Mouse (Mus musculus): ENCODE measurements around the gene Mpo. TPM values are rescaled to one million over a fixed set of nuclear protein-coding genes. Genes with fewer than 3 reads are reported as not detected.

Mpo gene
- polyA plus RNA-seq, 1 experiment = not detected

- Histone ChIP-seq H3K79me2 (ENCODE audit: control insufficient read depth, insufficient read depth) (no peaks in the 10 kb centered on the region), H3K4me2 (ENCODE audit: low read depth) (peak overlapping the region; percentile 92), H3K36me3 (ENCODE audit: control insufficient read depth, insufficient read depth) (peaks cover 3% of the 10 kb centered on the region), H3ac (ENCODE audit: control insufficient read depth, insufficient read length) (no peak overlapping the region), H3K4me3 (peak overlapping the region; percentile 18), H3K27me3 (ENCODE audit: control insufficient read depth, insufficient read depth, insufficient read length) (no peaks in the 10 kb centered on the region)
- TF ChIP-seq POLR2A (IDR thresholded peaks at IDR 0.05; ENCODE audit: insufficient read length, low read depth) = no peak
- TF ChIP-seq TCF12 (IDR thresholded peaks at IDR 0.05; ENCODE audit: insufficient read depth, poor library complexity, severe bottlenecking) = no peak
- TF ChIP-seq MYOD1 (IDR thresholded peaks at IDR 0.05; ENCODE audit: control insufficient read depth in 1 of 3, insufficient read length in 2 of 3, low read depth in 2 of 3) = no peak
- TF ChIP-seq E2F4 (IDR thresholded peaks at IDR 0.05; ENCODE audit: insufficient read depth) = no peak
- no peak for TF ChIP-seq REST (IDR thresholded peaks at IDR 0.05; ENCODE audit: insufficient read depth, insufficient read length)
- TF ChIP-seq MAX (IDR thresholded peaks at IDR 0.05; ENCODE audit: low read depth) = no peak
- no peak for TF ChIP-seq MYOG (IDR thresholded peaks at IDR 0.05; ENCODE audit: control insufficient read depth in 1 of 3, insufficient read depth in 1 of 3, insufficient read length in 2 of 3, low read depth in 2 of 3)
- TF ChIP-seq TCF3 (IDR thresholded peaks at IDR 0.05; ENCODE audit: insufficient read length, low read depth) = no peak
- TF ChIP-seq USF1 (IDR thresholded peaks at IDR 0.05; ENCODE audit: low read depth) = no peak
- no peak for TF ChIP-seq POLR2AphosphoS2 (IDR thresholded peaks at IDR 0.05; ENCODE audit: insufficient read length, low read depth)
- TF ChIP-seq SRF (IDR thresholded peaks at IDR 0.05; ENCODE audit: control insufficient read depth, insufficient read length, low read depth) = no peak
- no peak for TF ChIP-seq CEBPB (IDR thresholded peaks at IDR 0.05; ENCODE audit: insufficient read depth, poor library complexity, severe bottlenecking)
These were observed 43.3 kb upstream of the Mpo start for GRCm38 (mm10) chr11:87750043-87750421.

- Histone ChIP-seq H3ac (ENCODE audit: control insufficient read depth, insufficient read length) (no peak overlapping the region), H3K79me2 (ENCODE audit: control insufficient read depth, insufficient read depth) (no peaks in the 10 kb centered on the region), H3K4me2 (ENCODE audit: low read depth) (peak overlapping the region; percentile 92), H3K4me3 (no peak overlapping the region), H3K27me3 (ENCODE audit: control insufficient read depth, insufficient read depth, insufficient read length) (no peaks in the 10 kb centered on the region), H3K36me3 (ENCODE audit: control insufficient read depth, insufficient read depth) (peaks cover 3% of the 10 kb centered on the region)
- TF ChIP-seq TCF3 (IDR thresholded peaks at IDR 0.05; ENCODE audit: insufficient read length, low read depth) (no peak), E2F4 (IDR thresholded peaks at IDR 0.05; ENCODE audit: insufficient read depth) (no peak), POLR2A (IDR thresholded peaks at IDR 0.05; ENCODE audit: insufficient read length, low read depth) (no peak), MAX (IDR thresholded peaks at IDR 0.05; ENCODE audit: low read depth) (no peak), SRF (IDR thresholded peaks at IDR 0.05; ENCODE audit: control insufficient read depth, insufficient read length, low read depth) (no peak), USF1 (IDR thresholded peaks at IDR 0.05; ENCODE audit: low read depth) (no peak), MYOD1 (IDR thresholded peaks at IDR 0.05; ENCODE audit: control insufficient read depth in 1 of 3, insufficient read length in 2 of 3, low read depth in 2 of 3) (no peak), CEBPB (IDR thresholded peaks at IDR 0.05; ENCODE audit: insufficient read depth, poor library complexity, severe bottlenecking) (no peak), TCF12 (IDR thresholded peaks at IDR 0.05; ENCODE audit: insufficient read depth, poor library complexity, severe bottlenecking) (no peak), POLR2AphosphoS2 (IDR thresholded peaks at IDR 0.05; ENCODE audit: insufficient read length, low read depth) (no peak), MYOG (IDR thresholded peaks at IDR 0.05; ENCODE audit: control insufficient read depth in 1 of 3, insufficient read depth in 1 of 3, insufficient read length in 2 of 3, low read depth in 2 of 3) (no peak), REST (IDR thresholded peaks at IDR 0.05; ENCODE audit: insufficient read depth, insufficient read length) (no peak)
These were observed 42.9 kb upstream of the Mpo start for GRCm38 (mm10) chr11:87750521-87750920.

- Histone ChIP-seq H3ac (ENCODE audit: control insufficient read depth, insufficient read length) (no peak overlapping the region), H3K36me3 (ENCODE audit: control insufficient read depth, insufficient read depth) (peaks cover 3% of the 10 kb centered on the region), H3K79me2 (ENCODE audit: control insufficient read depth, insufficient read depth) (no peaks in the 10 kb centered on the region), H3K4me3 (no peak overlapping the region), H3K4me2 (ENCODE audit: low read depth) (no peak overlapping the region), H3K27me3 (ENCODE audit: control insufficient read depth, insufficient read depth, insufficient read length) (no peaks in the 10 kb centered on the region)
- no peak for TF ChIP-seq USF1 (IDR thresholded peaks at IDR 0.05; ENCODE audit: low read depth)
- TF ChIP-seq SRF (IDR thresholded peaks at IDR 0.05; ENCODE audit: control insufficient read depth, insufficient read length, low read depth) = no peak
- TF ChIP-seq E2F4 (IDR thresholded peaks at IDR 0.05; ENCODE audit: insufficient read depth) = no peak
- TF ChIP-seq MYOG (IDR thresholded peaks at IDR 0.05; ENCODE audit: control insufficient read depth in 1 of 3, insufficient read depth in 1 of 3, insufficient read length in 2 of 3, low read depth in 2 of 3) = no peak
- TF ChIP-seq MAX (IDR thresholded peaks at IDR 0.05; ENCODE audit: low read depth) = no peak
- no peak for TF ChIP-seq CEBPB (IDR thresholded peaks at IDR 0.05; ENCODE audit: insufficient read depth, poor library complexity, severe bottlenecking)
- no peak for TF ChIP-seq POLR2A (IDR thresholded peaks at IDR 0.05; ENCODE audit: insufficient read length, low read depth)
- no peak for TF ChIP-seq MYOD1 (IDR thresholded peaks at IDR 0.05; ENCODE audit: control insufficient read depth in 1 of 3, insufficient read length in 2 of 3, low read depth in 2 of 3)
- TF ChIP-seq REST (IDR thresholded peaks at IDR 0.05; ENCODE audit: insufficient read depth, insufficient read length) = no peak
- TF ChIP-seq TCF12 (IDR thresholded peaks at IDR 0.05; ENCODE audit: insufficient read depth, poor library complexity, severe bottlenecking) = no peak
- TF ChIP-seq TCF3 (IDR thresholded peaks at IDR 0.05; ENCODE audit: insufficient read length, low read depth) = no peak
- no peak for TF ChIP-seq POLR2AphosphoS2 (IDR thresholded peaks at IDR 0.05; ENCODE audit: insufficient read length, low read depth)
These were observed 42.4 kb upstream of the Mpo start for GRCm38 (mm10) chr11:87751031-87751430.

GRCm38 (mm10) chr11:87751491-87751966, 41.9 kb upstream of the Mpo start:
- no peaks in the 10 kb centered on the region for H3K27me3 ChIP-seq (ENCODE audit: control insufficient read depth, insufficient read depth, insufficient read length)
- H3K79me2 ChIP-seq (ENCODE audit: control insufficient read depth, insufficient read depth) = no peaks in the 10 kb centered on the region
- peaks cover 3% of the 10 kb centered on the region for H3K36me3 ChIP-seq (ENCODE audit: control insufficient read depth, insufficient read depth)
- H3K4me3 ChIP-seq = no peak overlapping the region
- no peak for TF ChIP-seq TCF12 (IDR thresholded peaks at IDR 0.05; ENCODE audit: insufficient read depth, poor library complexity, severe bottlenecking)
- TF ChIP-seq E2F4 (IDR thresholded peaks at IDR 0.05; ENCODE audit: insufficient read depth) = no peak
- TF ChIP-seq TCF3 (IDR thresholded peaks at IDR 0.05; ENCODE audit: insufficient read length, low read depth) = no peak
- no peak for TF ChIP-seq MYOG (IDR thresholded peaks at IDR 0.05; ENCODE audit: control insufficient read depth in 1 of 3, insufficient read depth in 1 of 3, insufficient read length in 2 of 3, low read depth in 2 of 3)
- no peak for TF ChIP-seq MYOD1 (IDR thresholded peaks at IDR 0.05; ENCODE audit: control insufficient read depth in 1 of 3, insufficient read length in 2 of 3, low read depth in 2 of 3)
- TF ChIP-seq USF1 (IDR thresholded peaks at IDR 0.05; ENCODE audit: low read depth) = no peak
- TF ChIP-seq POLR2AphosphoS2 (IDR thresholded peaks at IDR 0.05; ENCODE audit: insufficient read length, low read depth) = no peak
- no peak for TF ChIP-seq POLR2A (IDR thresholded peaks at IDR 0.05; ENCODE audit: insufficient read length, low read depth)
- no peak for TF ChIP-seq REST (IDR thresholded peaks at IDR 0.05; ENCODE audit: insufficient read depth, insufficient read length)
- no peak for TF ChIP-seq CEBPB (IDR thresholded peaks at IDR 0.05; ENCODE audit: insufficient read depth, poor library complexity, severe bottlenecking)
- TF ChIP-seq MAX (IDR thresholded peaks at IDR 0.05; ENCODE audit: low read depth) = no peak
- no peak for TF ChIP-seq SRF (IDR thresholded peaks at IDR 0.05; ENCODE audit: control insufficient read depth, insufficient read length, low read depth)
- no peak overlapping the region for H3K4me2 ChIP-seq (ENCODE audit: low read depth)
- H3ac ChIP-seq (ENCODE audit: control insufficient read depth, insufficient read length) = no peak overlapping the region

Measured in myocyte (in vitro differentiated cells).